Mouse (Mus musculus) yolk sac, embryonic 10.5 days (tissue): ENCODE measurements around the gene Pde11a.

Experiments
- DNase-seq: peaks from one replicate; pipeline ENCODE4 v3.0.0-alpha.2; 2017; ENCODE audit warnings: low spot score

Pde11a gene

GRCm38 (mm10) chr2:76158973-76159372 is 179.6 kb downstream of the Pde11a start:
- DNase-seq: no peak

DNA sequence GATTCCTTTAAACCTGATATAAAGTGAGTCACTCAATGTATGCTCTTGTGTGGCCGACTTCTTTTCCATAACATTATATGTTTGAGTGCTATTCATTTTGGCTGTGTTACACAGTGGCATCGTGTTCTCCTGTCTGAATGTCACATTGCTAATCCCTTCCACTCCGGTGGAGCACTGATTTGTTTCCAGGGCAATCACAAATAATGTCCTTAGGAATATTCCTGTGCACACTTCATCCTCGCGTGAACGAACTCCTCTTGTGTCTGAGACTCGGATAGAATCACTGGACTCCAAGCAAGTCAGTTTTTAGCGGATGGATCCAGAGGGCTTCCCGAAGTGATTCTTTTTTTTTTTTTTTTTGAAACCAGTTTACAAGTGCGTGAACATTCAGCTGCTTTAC is 197.4 kb downstream of the Pde11a start:
- DNase-seq: no peak

DNA sequence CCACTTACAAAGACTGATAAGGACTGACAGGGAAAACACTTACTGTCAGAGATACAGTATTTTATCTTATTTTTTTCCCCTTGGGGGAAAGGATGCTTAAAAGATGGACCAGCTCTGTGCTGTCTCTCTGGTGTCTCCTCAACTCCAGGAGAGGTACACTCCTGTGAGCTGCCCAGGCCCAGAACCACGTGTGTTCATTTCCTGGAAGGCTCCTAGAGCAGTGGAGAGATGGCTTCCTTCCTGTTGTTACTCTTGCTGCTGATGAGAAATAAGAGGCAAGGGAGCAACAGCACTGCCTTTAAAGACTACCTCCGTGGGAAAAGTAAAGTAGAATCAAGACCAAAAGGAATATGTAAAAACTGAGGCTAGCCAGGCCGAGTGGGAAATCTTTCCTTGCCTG is 205.6 kb downstream of the Pde11a start:
- DNase-seq: no peak

DNA sequence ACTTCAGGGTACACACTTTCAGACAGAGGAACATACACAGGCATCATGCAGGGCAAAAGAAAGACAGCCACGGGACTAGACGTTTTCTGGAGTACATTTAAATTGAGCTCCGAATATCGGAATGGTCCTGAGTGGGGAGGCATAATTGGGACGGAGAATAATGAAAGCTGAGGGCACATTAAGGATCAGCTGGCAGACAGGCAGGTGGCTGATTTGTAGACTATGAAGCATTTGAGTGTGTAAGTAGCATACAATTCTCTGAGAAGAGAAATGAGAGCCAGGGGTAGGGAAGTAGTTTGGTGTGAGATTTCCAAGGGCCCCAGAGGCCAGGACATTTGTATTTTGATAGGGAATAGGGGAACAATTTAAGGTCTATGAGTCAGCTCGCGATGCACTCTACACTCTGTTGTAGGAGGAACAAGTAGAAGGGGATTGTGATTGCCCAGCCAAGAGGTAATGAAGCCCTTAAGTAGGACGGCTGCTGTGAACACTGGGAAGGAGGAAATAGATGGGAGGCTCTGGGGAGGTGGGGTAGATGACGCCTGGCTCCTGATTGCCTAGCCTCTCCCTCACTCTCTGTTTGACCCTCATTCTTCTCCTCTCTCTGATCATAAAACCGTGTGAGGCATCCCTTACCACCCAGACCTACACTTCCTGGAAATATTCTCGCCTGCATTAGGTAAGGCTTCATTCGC is 208.5 kb downstream of the Pde11a start:
- no peak for DNase-seq

DNA sequence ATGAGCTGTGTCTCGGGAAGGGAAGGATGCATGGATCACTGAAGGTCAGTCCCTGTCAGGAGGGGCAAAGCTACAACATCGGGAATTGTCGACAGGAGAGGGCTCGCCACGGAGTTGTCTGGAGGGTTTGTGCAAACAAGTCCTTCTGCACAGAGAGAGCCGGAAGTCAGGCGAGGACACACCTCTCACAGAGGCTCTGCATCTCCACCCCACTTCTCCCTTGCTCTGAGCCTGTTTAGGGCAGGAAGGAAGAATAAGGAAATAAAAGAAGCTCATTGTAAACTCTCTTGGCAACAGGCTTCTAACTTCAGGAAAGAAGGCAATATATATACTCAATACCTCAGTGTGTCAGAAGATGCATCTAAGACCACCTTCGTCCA is 209.5 kb downstream of the Pde11a start:
- no peak for DNase-seq

DNA sequence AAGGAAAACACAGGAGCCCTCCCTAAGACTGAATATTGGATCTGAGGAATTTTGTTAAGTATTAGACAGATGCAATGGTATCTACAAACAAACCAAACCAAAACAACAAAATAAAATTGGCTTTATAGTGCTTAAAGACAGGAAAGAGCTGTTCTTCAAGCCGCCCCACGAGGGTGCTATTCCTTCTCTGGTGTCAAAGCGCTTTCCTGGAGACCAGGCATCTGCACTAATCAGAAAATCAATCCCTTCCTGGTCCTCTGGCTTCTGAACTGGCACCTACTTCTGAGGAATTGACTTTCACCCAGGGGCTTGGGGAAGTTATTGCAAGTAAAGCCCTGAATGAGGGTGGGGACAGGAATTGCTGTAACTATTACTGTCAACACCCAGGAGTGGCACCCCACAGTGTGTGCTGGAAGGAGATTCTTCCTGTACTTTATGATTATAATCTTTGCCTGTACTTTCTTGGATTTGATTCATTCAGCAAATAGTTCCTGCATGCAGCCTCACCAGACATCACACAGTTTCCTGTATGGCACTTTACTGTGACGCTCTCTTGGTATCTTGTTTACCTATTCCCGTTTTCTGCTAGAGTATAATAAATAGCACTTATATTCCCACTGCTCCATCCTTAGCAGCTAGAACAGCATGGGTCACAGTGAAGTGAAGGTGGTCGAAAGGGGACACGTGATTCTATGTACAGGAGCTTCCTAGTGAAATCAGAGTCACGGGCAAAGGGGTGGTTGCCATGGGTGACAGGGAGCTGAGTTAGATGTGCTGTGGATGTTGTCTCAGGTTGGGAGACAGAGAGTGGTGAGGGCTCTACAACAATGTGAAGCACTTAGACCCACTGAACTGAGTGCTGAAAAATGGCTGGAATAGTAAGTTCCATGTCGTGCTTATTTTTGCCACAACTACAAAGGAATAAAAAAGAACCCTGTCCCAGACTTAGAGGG is 210.2 kb downstream of the Pde11a start:
- no peak for DNase-seq

- no peak for DNase-seq
Measured at GRCm38 (mm10) chr2:76126651-76127050, 211.9 kb downstream of the Pde11a start.

- no peak for DNase-seq
Measured at GRCm38 (mm10) chr2:76124821-76125220, 213.8 kb downstream of the Pde11a start.

DNA sequence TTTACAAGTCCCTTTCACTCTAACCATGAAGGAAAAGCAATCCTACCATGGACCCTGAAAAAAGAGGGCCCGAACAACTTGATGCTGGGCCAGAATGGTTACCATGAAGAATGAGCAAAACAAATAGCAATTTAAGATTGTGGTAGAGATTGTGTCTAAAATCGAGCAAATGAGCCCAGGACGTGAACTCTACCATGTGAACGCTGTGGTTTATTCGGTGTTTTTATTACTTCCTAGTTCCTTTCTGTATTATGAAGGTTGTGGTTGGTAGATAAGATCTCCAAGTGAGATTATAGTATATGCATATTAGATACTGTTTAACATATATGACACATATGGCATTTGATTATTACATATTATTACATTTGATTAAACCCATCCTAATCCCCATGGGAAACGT is 216.4 kb downstream of the Pde11a start:
- no peak for DNase-seq

- DNase-seq: no peak
Measured at GRCm38 (mm10) chr2:76119848-76120247, 218.7 kb downstream of the Pde11a start.

- no peak for DNase-seq
Measured at GRCm38 (mm10) chr2:76118491-76118890, 220.1 kb downstream of the Pde11a start.

- no peak for DNase-seq
Measured at GRCm38 (mm10) chr2:76117219-76117618, 221.4 kb downstream of the Pde11a start.

DNA sequence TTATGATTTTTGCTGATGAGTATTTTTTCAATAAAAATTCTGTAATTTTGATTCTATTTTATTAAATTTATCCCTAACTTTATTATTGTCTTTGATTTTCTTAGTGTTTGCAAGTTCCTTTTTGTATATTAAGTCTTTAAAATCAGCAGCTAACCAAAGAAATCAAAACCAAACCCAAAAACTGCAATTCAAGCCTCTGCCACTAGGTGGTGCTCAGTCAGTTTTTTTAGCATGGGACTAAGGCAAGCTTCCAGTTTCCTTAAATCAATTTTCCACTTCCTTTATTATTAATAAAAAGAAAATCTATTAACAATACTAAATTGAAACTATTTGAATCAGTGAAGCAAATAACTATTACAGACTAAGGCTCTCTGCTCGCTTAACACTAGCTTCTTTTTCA is 222.9 kb downstream of the Pde11a start:
- no peak for DNase-seq

DNA sequence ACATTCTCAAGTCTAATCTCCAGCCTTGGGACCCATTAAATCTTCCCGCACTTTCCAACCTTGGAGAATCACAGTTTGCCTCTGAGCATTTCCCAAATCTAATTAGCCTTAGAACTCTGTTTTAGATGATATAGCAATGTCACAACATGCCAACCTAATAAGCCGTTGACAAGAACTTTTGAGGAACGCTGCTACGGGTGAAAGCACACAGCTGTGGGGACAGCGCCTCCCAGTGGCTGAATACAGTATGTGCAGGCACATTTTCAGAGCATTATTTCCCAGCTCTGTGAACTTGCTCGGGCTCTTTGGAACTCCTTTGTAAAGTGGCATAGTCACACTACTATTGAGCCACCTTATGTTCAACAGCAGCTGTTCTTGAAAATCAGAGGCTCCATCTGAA is 223.8 kb downstream of the Pde11a start:
- DNase-seq: no peak

DNA sequence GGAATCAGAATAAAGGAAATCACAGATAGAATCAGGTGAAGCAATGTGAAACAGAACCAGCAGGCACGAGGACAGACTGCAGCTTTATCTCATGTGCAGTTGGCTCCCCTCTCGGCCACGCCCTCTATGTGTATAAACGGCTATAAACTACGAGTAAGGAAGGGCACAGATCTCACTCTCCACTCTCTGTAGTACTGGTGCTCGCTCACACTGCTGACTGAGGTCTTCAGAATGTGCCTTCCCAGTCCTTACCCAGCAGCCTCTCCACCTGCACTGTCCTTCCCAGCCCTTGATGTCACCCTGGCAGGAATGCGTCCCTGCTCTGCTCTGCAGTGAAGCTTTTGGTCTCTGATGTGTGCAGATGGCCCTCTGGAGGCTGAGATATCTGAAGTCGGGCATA is 228.9 kb downstream of the Pde11a start:
- DNase-seq: no peak

GRCm38 (mm10) chr2:76101889-76102602 is 236.5 kb downstream of the Pde11a start:
- DNase-seq: peak; percentile 60

GRCm38 (mm10) chr2:76100597-76100996 is 238.0 kb downstream of the Pde11a start:
- DNase-seq: no peak

GRCm38 (mm10) chr2:76099726-76100347 is 238.7 kb downstream of the Pde11a start:
- DNase-seq: no peak

- peak; percentile 63 for DNase-seq
Measured at GRCm38 (mm10) chr2:76098381-76098780, 240.2 kb downstream of the Pde11a start.

DNA sequence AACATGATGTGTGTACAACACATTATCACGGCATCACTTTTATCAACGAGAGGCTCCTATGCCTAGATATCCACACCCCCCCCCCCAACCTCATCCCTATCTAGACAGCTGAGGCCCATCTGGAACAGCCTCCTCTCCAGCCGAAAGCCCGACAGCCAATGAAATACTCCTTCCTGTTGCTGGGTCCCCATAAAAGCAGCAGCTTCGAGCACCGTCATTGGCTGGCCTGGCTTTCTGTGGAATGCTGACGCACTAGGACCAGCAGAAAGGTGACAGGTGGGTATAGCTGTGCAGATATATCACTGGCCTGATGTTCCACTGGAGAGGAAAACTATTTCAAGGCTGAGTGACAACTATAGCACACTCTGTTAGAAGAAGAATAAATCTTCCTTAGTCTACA is 240.7 kb downstream of the Pde11a start:
- DNase-seq: no peak

- DNase-seq: no peak
Measured at GRCm38 (mm10) chr2:76097284-76097683, 241.3 kb downstream of the Pde11a start.

GRCm38 (mm10) chr2:76095861-76096260 is 242.7 kb downstream of the Pde11a start:
- DNase-seq: no peak
